Mouse (Mus musculus) cerebellum, adult 2 months (tissue): ENCODE results near the gene Cnnm4. TPM values are rescaled to one million over a fixed set of nuclear protein-coding genes. Genes with fewer than 3 reads are reported as not detected.
A peak's percentile ranks its signal among the peaks of the same experiment; 100 is the strongest.

Source experiments
- DNase-seq, 2 experiments: peaks; one replicate each; pipeline ENCODE4 v3.0.0; 2021
- H3K27ac ChIP-seq: fragments of 200-500 bp; 2 replicates; pipeline ENCODE4 v1.5.1; 2012; ENCODE audit warnings: low read length, control low read depth, inconsistent platforms; ENCODE audit not compliant: insufficient read depth
- H3K27me3 ChIP-seq: fragments of 200-500 bp; 2 replicates; pipeline ENCODE4 v1.6.1; 2012; ENCODE audit warnings: inconsistent platforms, mild to moderate bottlenecking, low read length, moderate library complexity; ENCODE audit not compliant: control insufficient read depth, insufficient read depth
- H3K4me1 ChIP-seq: fragments of 200-500 bp; 2 replicates; pipeline ENCODE4 v1.6.1; 2011; ENCODE audit warnings: low read length; ENCODE audit not compliant: control insufficient read depth, insufficient read depth
- H3K4me3 ChIP-seq: fragments of 200-500 bp; replicated peaks from 2 replicates; pipeline ENCODE3; 2011; ENCODE audit warnings: mild to moderate bottlenecking, low read depth, low read length, control low read depth; ENCODE audit not compliant: insufficient read depth
- CTCF ChIP-seq: fragments of 200-500 bp; IDR thresholded peaks from 2 replicates; pipeline ENCODE4 v1.5.1; 2011; ENCODE audit warnings: low read depth, mild to moderate bottlenecking, control low read depth, low read length, moderate library complexity, borderline replicate concordance; ENCODE audit not compliant: insufficient read depth
- POLR2A ChIP-seq: fragments of 200-500 bp; IDR thresholded peaks from 2 replicates; pipeline ENCODE4 v1.6.1; 2011; ENCODE audit warnings: low read length, control low read depth, borderline replicate concordance; ENCODE audit not compliant: insufficient read depth
- WGBS: fragments of 180-500 bp; shearing (Covaris S2); methylation state at CpG from one replicate; pipeline ENCODE4 v1.1.7; 2018; 5-methylcytosine and 5-hydroxymethylcytosine counted together
- polyA plus RNA-seq: library from polyadenylated mRNA; depleted of rRNA; stranded (reverse); fragments of >200 nt; gene quantifications from 2 replicates; pipeline ENCODE4 v1.2.3, GENCODE M21; 2012

Gene Cnnm4
- polyA plus RNA-seq, 1 experiment = 12.2 TPM

DNA sequence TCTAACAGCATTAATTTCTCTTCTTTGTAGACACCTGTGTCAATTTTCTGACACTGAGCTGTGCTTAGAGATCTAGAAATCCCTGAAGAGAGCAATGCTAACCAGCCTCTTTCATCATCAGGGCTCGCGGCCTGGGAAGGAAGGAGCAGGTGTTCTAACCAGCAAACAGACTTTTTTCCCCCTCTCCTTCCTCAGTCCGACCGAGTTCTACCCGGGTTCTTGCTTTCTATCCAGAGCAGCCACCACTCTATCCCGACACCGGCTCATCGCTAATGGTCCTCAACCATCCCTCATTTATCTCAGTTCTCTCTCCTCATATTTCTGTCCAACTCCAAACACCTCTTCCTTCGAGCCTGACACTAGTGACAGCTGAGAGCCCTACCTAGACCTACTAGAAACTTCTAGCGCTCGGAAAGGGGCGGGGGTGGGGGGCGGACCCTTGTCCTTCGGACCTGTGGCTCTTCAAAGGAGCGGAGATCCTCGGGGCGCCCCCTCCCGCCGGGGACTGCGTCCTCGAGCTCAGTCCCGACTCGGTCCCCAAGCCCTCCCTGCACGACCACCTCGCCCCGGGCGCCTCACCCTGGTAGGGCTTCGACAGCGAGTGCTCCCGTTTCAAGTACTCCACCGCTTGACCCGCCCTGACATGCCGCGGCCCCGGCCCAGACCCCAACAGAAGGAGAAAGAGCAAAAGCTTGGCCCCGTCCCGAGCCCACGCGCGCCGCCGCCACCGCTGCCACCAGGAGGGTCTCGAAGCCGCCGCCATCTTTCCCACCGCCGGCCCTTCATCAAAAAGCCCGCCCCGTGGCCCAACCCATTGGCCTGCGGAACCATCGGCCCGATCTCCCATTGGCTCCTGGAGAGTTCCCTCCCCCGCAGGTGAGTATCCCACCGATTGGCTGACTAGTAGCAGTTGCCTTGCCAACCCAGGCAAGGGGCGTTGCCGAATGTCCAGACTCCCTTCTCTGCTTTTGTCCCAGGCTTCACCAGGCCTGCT, 26.7 kb upstream of the Cnnm4 start, which contains the start of gene Lman2l:
Gene Lman2l (minus strand): TSS at position 801 of the 994 bp plus-strand sequence.
- WGBS = 1% methylated on average over 57 of the region's 57 CpGs
- no peaks in the 10 kb centered on the region for H3K27me3 ChIP-seq
- H3K4me3 ChIP-seq = peak within 1 kb of the TSS; percentile 83
- peak; percentile 96 to 98 for DNase-seq
- no peak within 1 kb of the TSS; the same call in 1 of the 2 replicates for H3K27ac ChIP-seq
- H3K4me1 ChIP-seq = peaks cover 13% of the 10 kb centered on the region
- TF ChIP-seq POLR2A (peak; percentile 53; the same call in 1 of the 2 replicates), CTCF (no peak)

DNA sequence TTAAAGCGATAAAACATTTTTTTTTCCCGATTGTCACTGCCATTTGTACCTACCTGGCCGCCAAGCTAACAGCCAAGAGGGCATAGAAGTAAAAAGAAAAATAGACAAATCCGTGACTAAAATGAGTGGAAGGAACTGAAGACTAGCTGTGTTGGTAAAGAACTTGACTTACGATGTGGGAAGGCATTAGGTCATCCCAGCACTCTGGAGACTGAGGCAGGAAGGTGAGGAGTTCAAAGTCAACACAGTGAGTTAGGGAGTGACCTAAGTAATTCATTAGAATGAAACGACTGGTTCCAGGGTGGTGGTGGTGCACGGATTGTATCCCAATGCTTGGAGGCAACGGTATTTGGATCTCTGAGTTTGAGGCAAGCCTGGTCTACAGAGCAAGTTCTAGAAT, 25.9 kb upstream of the Cnnm4 start:
- Histone ChIP-seq H3K27me3 (no peaks in the 10 kb centered on the region), H3K4me3 (peak overlapping the region; percentile 22), H3K27ac (no peak overlapping the region; the same call in 1 of the 2 replicates), H3K4me1 (peaks cover 13% of the 10 kb centered on the region)
- TF ChIP-seq POLR2A (no peak), CTCF (no peak)
- WGBS = 45% methylated on average over 8 of the region's 8 CpGs
- no peak for DNase-seq

DNA sequence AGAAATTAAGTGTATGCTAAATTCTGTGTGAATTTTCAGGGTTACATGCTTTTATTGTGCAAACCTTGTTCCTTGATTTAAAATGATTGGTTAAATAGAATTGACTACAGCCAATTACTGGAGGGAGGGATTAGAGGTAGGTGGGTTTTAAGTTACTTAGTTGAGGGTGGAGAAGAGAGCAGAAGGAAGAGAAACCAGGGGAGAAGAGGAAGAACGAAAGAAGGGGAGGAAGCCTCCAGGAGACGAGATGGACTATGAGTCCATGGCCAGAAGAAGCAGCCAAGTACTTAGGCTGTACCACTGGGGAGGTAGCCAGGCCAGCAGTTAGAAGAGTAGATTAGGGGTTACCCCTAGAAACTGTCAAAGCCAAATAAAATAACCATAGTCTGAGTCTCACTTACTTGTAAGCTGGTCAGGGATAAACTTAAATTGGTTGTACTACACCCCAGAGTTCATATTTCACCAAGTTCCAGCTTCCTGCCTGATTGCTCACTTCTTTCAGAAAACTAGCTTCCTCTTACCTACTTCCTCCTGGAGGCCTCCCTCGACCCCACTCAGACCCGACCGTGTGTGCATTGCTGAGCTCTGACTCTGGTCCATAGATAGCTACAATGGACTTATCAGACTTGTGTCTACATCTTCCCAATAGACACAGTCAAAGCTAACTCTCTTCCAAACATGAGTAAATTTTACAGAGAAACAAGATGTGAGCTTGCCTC, 25.2 kb upstream of the Cnnm4 start:
- Histone ChIP-seq H3K4me1 (peaks cover 11% of the 10 kb centered on the region), H3K4me3 (no peak overlapping the region), H3K27ac (no peak overlapping the region), H3K27me3 (no peaks in the 10 kb centered on the region)
- no peak for DNase-seq
- 93% methylated on average over 5 of the region's 5 CpGs for WGBS
- no peak for TF ChIP-seq CTCF

DNA sequence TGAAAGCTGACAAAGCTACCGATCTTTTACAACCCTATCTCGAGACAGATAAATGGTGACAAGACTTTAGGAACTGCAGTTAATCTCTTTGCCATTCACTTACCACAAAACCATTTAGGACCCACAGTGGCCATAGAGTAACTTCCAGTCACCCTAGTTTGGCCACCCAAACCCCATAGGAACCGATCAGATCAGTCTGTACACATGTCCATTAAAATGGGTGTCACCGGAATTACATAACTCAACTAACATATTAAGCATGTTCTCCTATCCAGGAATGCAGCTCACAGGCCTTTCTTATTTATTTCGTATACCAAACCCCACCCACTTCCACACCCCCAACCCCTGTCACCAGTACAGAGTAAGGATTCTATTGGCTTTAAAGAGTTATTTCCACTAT, 24.6 kb upstream of the Cnnm4 start:
- TF ChIP-seq CTCF = no peak
- TF ChIP-seq POLR2A = no peak
- 92% methylated on average over 5 of the region's 5 CpGs for WGBS
- DNase-seq = no peak
- no peak overlapping the region for H3K4me3 ChIP-seq
- H3K27me3 ChIP-seq = no peaks in the 10 kb centered on the region
- no peak overlapping the region for H3K27ac ChIP-seq
- peaks cover 8% of the 10 kb centered on the region for H3K4me1 ChIP-seq

DNA sequence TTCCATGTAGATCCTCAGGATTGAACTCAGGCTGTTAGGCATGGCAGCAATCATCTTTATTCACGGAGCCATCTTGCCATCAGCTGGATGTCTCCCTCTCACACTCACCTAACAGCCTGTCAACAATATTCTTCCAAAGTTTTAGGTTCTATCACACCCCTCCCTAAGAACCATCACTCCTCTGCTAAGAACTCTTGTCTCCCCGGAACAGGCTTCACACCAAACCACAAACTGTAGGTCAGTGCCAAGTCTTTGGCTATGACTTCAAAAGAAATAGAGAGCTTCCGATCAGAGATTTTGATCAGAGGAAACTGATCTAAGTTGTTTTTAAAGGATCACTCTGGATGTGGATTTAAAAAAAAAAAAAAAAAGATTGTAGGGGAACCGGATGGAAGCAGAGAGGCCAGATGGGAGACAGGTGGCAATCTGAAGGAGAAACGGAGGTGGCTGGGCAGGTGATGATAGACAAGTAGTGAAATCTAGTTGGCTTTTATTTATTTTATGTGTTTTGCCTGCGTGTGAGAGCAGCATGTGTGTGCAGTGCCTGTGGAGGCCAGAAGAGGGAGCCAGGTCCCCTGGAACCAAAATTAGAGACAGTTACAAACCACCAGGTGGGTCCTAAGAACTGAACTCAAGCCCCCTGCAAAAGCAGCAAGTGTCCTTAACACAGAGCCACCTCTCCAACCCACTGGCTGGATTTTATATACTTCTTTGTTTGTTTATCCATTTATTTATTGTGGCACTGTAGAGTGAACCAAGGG, 17.2 kb upstream of the Cnnm4 start:
- TF ChIP-seq CTCF (peak; percentile 24; the same call in 1 of the 2 replicates), POLR2A (no peak)
- Histone ChIP-seq H3K4me3 (no peak overlapping the region), H3K27me3 (no peaks in the 10 kb centered on the region), H3K27ac (no peak overlapping the region), H3K4me1 (no peaks in the 10 kb centered on the region)
- WGBS = 73% methylated on average over 6 of the region's 6 CpGs
- no peak for DNase-seq

DNA sequence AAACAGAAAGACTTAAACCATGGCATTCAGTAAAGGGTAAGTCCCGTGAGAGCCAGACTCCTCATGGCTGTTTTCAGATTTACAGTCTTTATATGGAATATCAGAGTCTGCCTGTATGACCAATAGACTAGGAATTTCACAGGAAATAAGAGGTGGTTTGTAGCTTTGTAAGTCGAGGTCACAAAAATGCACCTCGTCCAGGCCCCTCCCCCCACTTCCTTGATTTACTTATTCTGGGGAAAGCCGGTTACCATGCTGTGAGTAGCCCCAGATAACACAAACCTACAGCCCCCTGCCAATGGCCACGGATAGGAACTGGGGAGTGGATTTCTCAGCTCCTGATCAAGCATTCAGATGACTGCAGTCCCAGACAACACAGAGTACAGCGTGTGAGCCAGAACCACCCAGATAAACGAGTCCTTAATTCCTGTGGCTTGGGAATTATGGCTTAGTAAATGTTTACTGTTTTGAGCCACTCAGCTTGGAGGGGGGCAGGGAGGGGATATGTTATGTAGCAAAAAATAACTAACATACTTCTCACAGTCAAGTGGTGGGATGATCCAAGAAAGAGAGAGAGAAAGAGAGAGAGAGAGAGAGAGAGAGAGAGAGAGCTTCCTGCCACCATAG, 13.9 kb upstream of the Cnnm4 start:
- Histone ChIP-seq H3K4me3 (no peak overlapping the region), H3K4me1 (no peaks in the 10 kb centered on the region), H3K27me3 (no peaks in the 10 kb centered on the region), H3K27ac (no peak overlapping the region)
- DNase-seq = no peak
- 59% methylated on average over 7 of the region's 7 CpGs for WGBS
- TF ChIP-seq POLR2A (no peak), CTCF (no peak)

DNA sequence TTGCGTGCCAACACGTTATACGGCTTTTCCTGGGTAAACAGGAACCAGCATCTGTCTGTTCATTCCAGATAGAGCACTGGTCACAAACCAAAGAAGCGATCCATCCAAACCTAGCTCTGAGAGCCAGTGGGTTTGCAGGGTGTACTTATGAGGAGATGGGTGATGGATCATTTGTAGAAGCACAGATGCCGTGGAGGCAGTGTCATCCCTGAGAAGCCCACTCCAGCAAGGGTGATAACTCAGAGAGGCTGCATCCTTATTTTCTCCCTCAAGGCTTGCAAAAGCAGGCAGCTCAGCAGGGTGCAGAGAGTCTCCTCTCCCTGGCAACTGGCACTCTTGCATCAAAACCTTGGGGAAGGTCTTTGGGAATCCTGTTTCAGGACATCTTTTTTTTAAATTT, 13.3 kb upstream of the Cnnm4 start:
- no peaks in the 10 kb centered on the region for H3K27me3 ChIP-seq
- no peak for DNase-seq
- no peaks in the 10 kb centered on the region for H3K4me1 ChIP-seq
- H3K27ac ChIP-seq = no peak overlapping the region
- WGBS = 75% methylated on average over 5 of the region's 5 CpGs
- no peak overlapping the region for H3K4me3 ChIP-seq
- TF ChIP-seq CTCF (no peak), POLR2A (no peak)
